Mouse (Mus musculus) erythroblast, embryonic 14.5 days (primary cell): ENCODE data around the gene Dscaml1.

ENCODE experiments used
- GATA1 ChIP-seq: IDR thresholded peaks from 2 replicates; pipeline ENCODE4 v1.6.1; 2012; ENCODE audit warnings: low read length, inconsistent platforms, mixed read lengths
- TAL1 ChIP-seq: IDR thresholded peaks from 3 replicates; pipeline ENCODE4 v1.6.1; 2012; ENCODE audit warnings: low read length, inconsistent platforms, mixed read lengths

DNA sequence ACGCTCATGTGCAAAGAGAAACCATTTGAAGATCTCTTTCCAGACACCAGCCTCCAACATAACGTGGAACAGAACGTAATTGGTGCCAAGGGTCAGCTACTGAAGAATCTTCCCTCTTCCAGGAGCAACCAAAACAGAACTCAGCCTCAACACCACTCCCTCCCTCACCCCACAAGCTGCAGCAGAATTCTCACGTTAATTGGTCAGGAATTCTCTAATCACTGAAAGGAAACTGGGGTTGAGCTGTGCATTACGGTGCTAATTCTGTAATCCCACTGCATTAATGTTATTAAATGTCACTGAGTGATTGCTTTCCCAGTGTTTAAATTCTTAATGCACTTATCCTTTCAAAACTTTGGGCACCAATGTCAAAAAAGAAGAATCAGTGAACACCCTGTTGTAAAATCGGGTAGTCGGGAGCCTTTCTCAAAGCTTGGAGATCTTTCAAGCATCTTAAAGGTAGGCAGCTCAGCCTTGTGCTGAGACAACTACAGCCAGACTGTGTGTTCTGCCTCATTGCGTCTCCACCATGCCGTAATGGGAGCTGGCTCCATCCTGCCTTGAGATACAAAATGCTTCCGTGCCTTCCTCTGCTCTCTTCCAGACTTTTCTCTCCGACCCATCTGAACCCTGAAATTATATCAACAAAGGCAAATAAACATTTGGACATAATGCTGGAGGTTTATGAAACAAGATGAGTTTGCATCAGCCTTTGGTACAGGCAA is 184.1 kb downstream of the Dscaml1 start:
- TF ChIP-seq GATA1 = no peak
- no peak for TF ChIP-seq TAL1
